Mouse (Mus musculus) forebrain, postnatal 0 days (tissue): ENCODE results near the gene Magi2. TPM values are rescaled to one million over a fixed set of nuclear protein-coding genes. Genes with fewer than 3 reads are reported as not detected.
"Not testable (repeated sequence)": the region's sequence is repeated elsewhere in the genome, so short reads cannot be mapped to it uniquely, and the experiment has no call there.

ENCODE experiments used
- ATAC-seq: fragments of 200-750 bp; cut with Nextera tagmentation; 2 replicates; pipeline ENCODE4 v1.8.0; 2017; ENCODE audit warnings: mild to moderate bottlenecking, moderate library complexity
- DNase-seq: peaks from one replicate; pipeline ENCODE4 v3.0.0-alpha.2; 2015
- H3K27ac ChIP-seq: fragments of 300-500 bp; sonication (generic); 2 replicates; pipeline ENCODE4 v1.5.1; 2014; ENCODE audit warnings: low read depth, mild to moderate bottlenecking, antibody characterized with exemption, low read length, moderate library complexity, mixed read lengths
- H3K27me3 ChIP-seq: fragments of 300-500 bp; sonication (generic); 2 replicates; pipeline ENCODE4 v1.6.1; 2014; ENCODE audit warnings: mild to moderate bottlenecking, low read length, mixed read lengths; ENCODE audit not compliant: insufficient read depth
- H3K36me3 ChIP-seq: fragments of 300-500 bp; sonication (generic); 2 replicates; pipeline ENCODE4 v1.6.1; 2014; ENCODE audit warnings: mild to moderate bottlenecking, moderate library complexity; ENCODE audit not compliant: insufficient read depth
- H3K4me1 ChIP-seq: fragments of 300-500 bp; sonication (generic); 2 replicates; pipeline ENCODE4 v1.6.1; 2014; ENCODE audit warnings: antibody characterized with exemption; ENCODE audit not compliant: insufficient read depth
- H3K4me2 ChIP-seq: fragments of 300-500 bp; sonication (generic); 2 replicates; pipeline ENCODE4 v1.6.1; 2014; ENCODE audit warnings: low read depth, mild to moderate bottlenecking, moderate library complexity
- H3K4me3 ChIP-seq: fragments of 300-500 bp; sonication (generic); 2 replicates; pipeline ENCODE4 v1.5.1; 2014; ENCODE audit warnings: low read depth, low read length, mixed read lengths
- H3K9ac ChIP-seq: fragments of 300-500 bp; sonication (generic); 2 replicates; pipeline ENCODE4 v1.6.1; 2014; ENCODE audit warnings: mild to moderate bottlenecking
- H3K9me3 ChIP-seq: fragments of 300-500 bp; sonication (generic); 2 replicates; pipeline ENCODE4 v1.6.1; 2016; ENCODE audit warnings: low read length
- CTCF ChIP-seq: sonication (generic); IDR thresholded peaks from 2 replicates; pipeline ENCODE4 v1.5.1; 2016; ENCODE audit warnings: antibody characterized with exemption, control low read depth, low read depth
- WGBS: fragments of 180-500 bp; shearing (Covaris S2); extraction: QIAGEN DNeasy Blood & Tissue Kit; methylation state at CpG from one replicate; pipeline ENCODE4 v1.1.7; 2014; 5-methylcytosine and 5-hydroxymethylcytosine counted together
- polyA plus RNA-seq: library from polyadenylated mRNA; unstranded; fragments of >200 nt; fragmentation: Nextera tagmentation; extraction: Ambion mirVana; gene quantifications from 2 replicates; pipeline ENCODE4 v1.2.1, GENCODE M21; 2015
- total RNA-seq: library from RNA; depleted of rRNA; stranded (reverse); fragments of >200 nt; gene quantifications from 2 replicates; pipeline ENCODE4 v1.2.3, GENCODE M21; 2014

Gene Magi2
- total and polyA plus RNA-seq, 2 experiments from 2014 or later = 17.0 to 62.6 TPM

- no peaks in the 10 kb centered on the region for H3K4me1 ChIP-seq
- no peaks in the 10 kb centered on the region for H3K9me3 ChIP-seq
- H3K27ac ChIP-seq = no peak overlapping the region
- no peak overlapping the region for H3K4me3 ChIP-seq
- TF ChIP-seq CTCF = no peak
- no peaks in the 10 kb centered on the region for H3K27me3 ChIP-seq
- no peak overlapping the region for H3K4me2 ChIP-seq
- no peak for ATAC-seq
- no peak overlapping the region for H3K9ac ChIP-seq
- 71% methylated on average over 16 of the region's 16 CpGs for WGBS
- no peak for DNase-seq
- no peaks in the 10 kb centered on the region for H3K36me3 ChIP-seq
These were observed 1285.7 kb downstream of the Magi2 start for GRCm38 (mm10) chr5:20512377-20513126.

DNA sequence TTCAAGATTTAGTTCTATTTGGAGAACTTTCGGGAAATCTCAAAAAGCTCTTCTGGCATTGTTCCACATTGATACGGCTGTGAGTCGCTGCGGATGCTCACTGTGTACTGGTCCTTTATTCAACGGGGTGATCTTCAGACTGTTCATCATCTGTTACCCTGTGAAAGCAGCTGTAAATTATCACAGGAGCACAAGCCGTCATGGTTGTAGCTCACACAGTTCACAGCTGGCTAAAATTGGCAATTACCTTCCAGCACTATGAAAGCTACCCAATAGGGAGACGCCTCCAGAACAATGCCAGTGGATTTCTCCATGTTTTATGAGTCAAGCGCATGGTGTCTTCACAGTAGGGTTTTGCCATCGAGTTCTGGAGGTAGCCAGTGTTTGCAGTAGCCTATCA, 1294.8 kb downstream of the Magi2 start:
- TF ChIP-seq CTCF = no peak
- Histone ChIP-seq H3K9ac (no peak overlapping the region), H3K9me3 (no peaks in the 10 kb centered on the region), H3K4me2 (no peak overlapping the region), H3K4me1 (no peaks in the 10 kb centered on the region), H3K36me3 (no peaks in the 10 kb centered on the region), H3K4me3 (no peak overlapping the region), H3K27ac (no peak overlapping the region), H3K27me3 (no peaks in the 10 kb centered on the region)
- DNase-seq = peak; percentile 32
- 52% methylated on average over 9 of the region's 9 CpGs for WGBS
- ATAC-seq = peak; percentile 66

- 97% methylated on average over 13 of the region's 13 CpGs for WGBS
- DNase-seq = no peak
- Histone ChIP-seq H3K4me2 (no peak overlapping the region), H3K9ac (no peak overlapping the region), H3K9me3 (no peaks in the 10 kb centered on the region), H3K36me3 (no peaks in the 10 kb centered on the region), H3K4me1 (no peaks in the 10 kb centered on the region), H3K27ac (no peak overlapping the region), H3K4me3 (no peak overlapping the region), H3K27me3 (no peaks in the 10 kb centered on the region)
- TF ChIP-seq CTCF = no peak
- ATAC-seq = no peak
These were observed 1295.2 kb downstream of the Magi2 start for GRCm38 (mm10) chr5:20522047-20522446.

DNA sequence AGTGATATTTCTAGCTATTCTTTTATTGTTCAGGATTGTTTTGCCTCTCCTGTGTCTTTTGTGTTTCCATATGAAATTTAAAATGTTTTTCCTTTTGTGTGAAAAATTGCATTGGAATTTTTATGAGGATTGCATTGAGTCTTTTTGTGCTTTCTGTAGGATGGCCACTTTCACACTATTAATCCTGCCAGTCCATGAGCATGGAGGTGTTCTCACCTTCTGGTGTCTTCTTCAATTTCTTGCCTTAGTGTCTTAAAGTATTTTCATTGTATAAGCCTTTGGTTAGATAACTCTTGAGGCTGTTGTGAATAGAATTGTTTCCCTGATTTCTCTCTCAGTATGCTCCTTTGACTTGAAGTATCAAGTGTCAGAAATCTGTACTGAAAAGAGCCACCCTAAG, 1296.9 kb downstream of the Magi2 start:
- no peaks in the 10 kb centered on the region for H3K9me3 ChIP-seq
- no peak for TF ChIP-seq CTCF
- no peak for ATAC-seq

DNA sequence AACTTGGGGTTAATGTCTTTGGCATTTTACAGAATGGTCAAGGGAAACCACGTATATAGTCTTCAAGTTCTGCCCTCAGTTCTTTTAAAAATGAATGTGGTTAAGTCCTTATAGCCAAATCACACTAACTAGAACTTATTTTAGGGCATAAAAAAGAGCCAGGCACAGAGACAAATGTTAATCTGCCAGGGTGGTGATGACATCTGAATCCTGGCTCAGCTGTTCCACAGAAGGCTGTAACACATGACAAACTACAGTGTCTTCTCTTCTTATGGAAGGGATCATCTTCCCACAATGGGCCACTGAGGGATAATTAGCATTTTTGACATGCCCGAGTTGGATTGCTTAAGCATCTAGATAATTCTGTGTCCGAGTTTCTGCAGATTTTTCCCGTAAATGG, 1299.8 kb downstream of the Magi2 start:
- H3K36me3 ChIP-seq, H3K27me3 ChIP-seq, H3K4me2 ChIP-seq, H3K9ac ChIP-seq, H3K27ac ChIP-seq, H3K4me3 ChIP-seq, H3K9me3 ChIP-seq, H3K4me1 ChIP-seq: not testable (repeated sequence)
- peak; percentile 30 for DNase-seq
- ATAC-seq = peak; percentile 84
- WGBS = 74% methylated on average over 1 of the region's 4 CpGs

More for the DNA sequence above, 1296.9 kb downstream of the Magi2 start:
- Histone ChIP-seq H3K9ac (no peak overlapping the region), H3K27me3 (no peaks in the 10 kb centered on the region), H3K4me3 (no peak overlapping the region), H3K27ac (no peak overlapping the region), H3K4me1 (no peaks in the 10 kb centered on the region), H3K36me3 (no peaks in the 10 kb centered on the region), H3K4me2 (no peak overlapping the region)
- no peak for DNase-seq

DNA sequence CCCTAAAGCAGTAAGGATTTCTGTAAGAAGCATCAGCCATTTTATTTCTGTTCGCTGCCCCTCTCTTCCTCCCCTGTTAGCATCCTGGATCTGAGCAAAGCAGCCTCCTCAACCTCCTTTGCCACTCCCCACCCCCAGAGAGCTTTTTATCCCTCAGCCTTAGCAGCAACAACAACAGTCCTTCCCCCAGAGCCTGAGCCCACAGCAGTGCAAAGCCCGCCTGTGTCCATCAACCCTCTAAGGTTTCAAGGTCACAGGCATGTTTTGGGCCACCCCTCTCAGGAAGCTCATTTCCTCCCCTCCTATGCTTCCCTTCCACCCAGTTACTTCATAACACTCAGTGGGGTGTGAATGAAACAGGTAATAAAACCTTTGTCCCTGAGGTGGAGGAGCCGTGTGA, 1309.7 kb downstream of the Magi2 start:
- no peak for TF ChIP-seq CTCF
- 54% methylated on average over 3 of the region's 3 CpGs for WGBS
- Histone ChIP-seq H3K4me1 (no peaks in the 10 kb centered on the region), H3K36me3 (peaks cover 4% of the 10 kb centered on the region; the same call in 1 of the 2 replicates), H3K4me2 (no peak overlapping the region), H3K9me3 (no peaks in the 10 kb centered on the region), H3K9ac (no peak overlapping the region), H3K27ac (no peak overlapping the region), H3K27me3 (no peaks in the 10 kb centered on the region), H3K4me3 (no peak overlapping the region)
- DNase-seq (no peak), ATAC-seq (no peak)

DNA sequence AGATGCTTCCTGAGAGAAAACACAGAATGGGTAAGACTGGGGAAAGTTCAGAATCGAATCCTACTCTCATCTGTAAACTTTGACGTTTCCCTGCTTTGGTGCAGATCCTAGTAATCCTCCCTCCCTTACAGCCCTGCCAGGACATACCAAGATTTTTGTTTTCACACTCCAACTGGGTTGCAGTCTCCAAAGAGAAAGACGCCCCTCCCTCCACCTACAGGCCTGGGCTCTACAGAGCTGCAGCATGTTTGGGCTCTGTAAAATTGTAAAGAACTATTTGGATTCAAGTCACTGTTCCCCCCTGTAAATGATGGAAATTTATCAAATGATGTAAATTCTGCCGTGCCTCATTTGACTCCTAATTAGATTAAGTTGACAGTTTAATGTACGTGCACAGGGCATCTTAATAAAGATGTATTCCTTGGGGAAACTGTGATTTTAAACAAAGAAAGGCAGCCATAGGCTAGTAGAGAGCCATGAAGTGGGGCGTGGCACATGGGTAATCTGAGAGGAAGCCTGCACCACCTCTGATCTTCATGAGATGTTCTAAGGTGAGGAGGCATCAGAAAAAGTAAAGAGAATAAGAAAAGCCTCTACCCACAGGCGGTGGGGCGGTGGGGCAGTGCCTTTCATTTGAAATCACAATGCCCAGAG, 1310.7 kb downstream of the Magi2 start:
- Histone ChIP-seq H3K9me3 (no peaks in the 10 kb centered on the region), H3K4me3 (no peak overlapping the region), H3K4me1 (no peaks in the 10 kb centered on the region), H3K36me3 (peaks cover 4% of the 10 kb centered on the region; the same call in 1 of the 2 replicates), H3K27me3 (no peaks in the 10 kb centered on the region), H3K9ac (no peak overlapping the region), H3K4me2 (no peak overlapping the region), H3K27ac (no peak overlapping the region)
- ATAC-seq (no peak), DNase-seq (no peak)
- 67% methylated on average over 8 of the region's 8 CpGs for WGBS
- no peak for TF ChIP-seq CTCF
